Mouse (Mus musculus): ENCODE results near the gene Lhx8. TPM values are rescaled to one million over a fixed set of nuclear protein-coding genes. Genes with fewer than 3 reads are reported as not detected.
A peak's percentile ranks its signal among the peaks of the same experiment; 100 is the strongest.

Lhx8 gene
- polyA plus RNA-seq, 1 experiment, result not detected

DNA sequence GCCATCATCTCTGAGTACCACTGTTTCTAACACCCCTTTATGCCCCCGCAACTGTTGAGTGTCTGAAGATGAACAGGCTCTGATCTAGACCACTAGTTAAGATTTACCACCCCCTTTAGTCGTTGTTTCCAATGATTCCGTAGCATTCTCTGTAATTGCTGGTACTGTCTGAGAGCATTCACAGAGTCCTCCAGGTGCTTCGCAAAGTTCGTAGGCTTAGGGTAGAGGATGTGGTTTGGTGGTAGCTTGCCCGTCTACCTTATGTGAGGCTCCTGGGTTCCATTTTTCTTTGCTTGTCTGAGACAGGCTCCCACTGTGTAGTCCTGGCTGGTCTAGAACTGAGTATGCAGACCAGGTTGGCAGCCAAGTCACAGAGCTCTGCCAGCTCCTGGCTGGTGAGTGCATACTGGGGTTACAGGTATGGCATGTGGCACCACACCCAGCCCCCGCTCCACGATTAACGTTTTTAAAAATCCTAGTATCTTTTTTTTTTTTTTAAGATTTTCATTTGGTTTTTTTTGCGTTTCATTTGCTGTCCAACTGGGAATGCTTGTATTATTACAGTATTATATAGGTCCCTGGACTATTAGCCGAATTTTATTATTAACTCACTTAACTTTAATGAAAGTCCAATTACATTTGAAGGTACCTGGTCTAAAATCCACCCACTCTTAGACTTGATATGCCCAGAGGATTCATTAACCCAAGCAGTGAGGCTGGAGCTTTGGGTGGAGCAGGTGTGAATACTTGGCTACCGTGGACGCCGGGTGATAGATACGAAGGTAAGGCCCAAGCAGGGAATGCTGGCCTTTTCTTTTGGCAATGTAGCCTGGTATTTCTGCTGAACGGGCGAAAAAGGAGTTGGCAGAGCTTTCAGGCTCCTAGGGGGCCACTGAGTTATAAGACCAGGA is 35.3 kb downstream of the Lhx8 start:
- Histone ChIP-seq H3K36me3 (replicated peaks; ENCODE audit: low read length) (no peaks in the 10 kb centered on the region), H3K4me3 (replicated peaks) (no peak overlapping the region), H3K9me3 (peaks cover 17% of the 10 kb centered on the region), H3K4me1 (no peaks in the 10 kb centered on the region), H3K27me3 (replicated peaks) (peaks cover 3% of the 10 kb centered on the region)
- TF ChIP-seq GATA1 (IDR thresholded peaks at IDR 0.05; ENCODE audit: borderline replicate concordance, low read length) (no peak), FLI1 (IDR thresholded peaks at IDR 0.05; ENCODE audit: low read length) (no peak)

- TF ChIP-seq FLI1 (IDR thresholded peaks at IDR 0.05; ENCODE audit: low read length), result no peak
- no peak for TF ChIP-seq GATA1 (IDR thresholded peaks at IDR 0.05; ENCODE audit: borderline replicate concordance, low read length)
Observed at GRCm38 (mm10) chr3:154293839-154294490, 36.5 kb downstream of the Lhx8 start.

DNA sequence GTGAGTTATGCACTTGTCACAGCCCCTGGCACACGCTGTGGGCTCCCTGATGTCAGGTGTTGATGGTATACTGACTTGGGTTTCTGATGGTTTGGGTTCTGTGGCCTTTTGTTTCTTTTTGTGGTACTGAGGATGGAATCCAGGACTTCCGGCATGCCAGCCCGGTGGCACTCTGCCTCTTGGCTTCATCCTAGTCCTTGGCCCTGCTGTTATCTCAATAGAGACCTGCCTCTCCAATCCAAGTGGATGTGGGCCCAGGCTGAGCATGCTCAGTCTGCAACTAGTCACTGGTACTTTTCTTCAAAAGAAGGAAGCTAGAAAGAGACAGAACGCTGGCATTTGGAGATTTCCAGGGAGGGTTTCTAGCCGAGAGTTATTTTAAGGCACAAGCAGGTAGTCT is 38.3 kb downstream of the Lhx8 start:
- peaks cover 6% of the 10 kb centered on the region for H3K9me3 ChIP-seq
- TF ChIP-seq GATA1 (IDR thresholded peaks at IDR 0.05; ENCODE audit: borderline replicate concordance, low read length), result no peak

More at GRCm38 (mm10) chr3:154293839-154294490, 36.5 kb downstream of the Lhx8 start:
- Histone ChIP-seq H3K27me3 (replicated peaks) (peaks cover 3% of the 10 kb centered on the region), H3K36me3 (replicated peaks; ENCODE audit: low read length) (no peaks in the 10 kb centered on the region), H3K9me3 (peaks cover 8% of the 10 kb centered on the region), H3K4me3 (replicated peaks) (no peak overlapping the region), H3K4me1 (no peaks in the 10 kb centered on the region)

DNA sequence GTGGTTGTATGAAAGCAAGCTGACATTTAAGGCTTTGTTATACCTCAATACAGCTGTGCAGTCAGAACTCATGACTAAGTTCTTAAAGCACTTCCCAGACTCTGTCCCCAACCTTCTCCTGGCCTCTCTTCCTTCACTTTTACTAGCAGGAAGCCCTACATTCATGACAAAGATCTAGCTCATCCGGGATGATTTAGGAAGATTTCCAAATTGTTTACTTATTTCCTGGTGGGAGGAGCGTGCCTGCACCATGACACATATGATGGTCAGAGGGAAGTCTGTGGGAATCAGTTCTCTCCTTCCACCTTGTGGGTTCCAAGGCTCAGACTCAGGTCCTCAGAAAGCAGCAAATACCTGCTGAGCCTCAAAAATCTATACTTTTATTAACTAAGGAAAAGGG is 40.1 kb downstream of the Lhx8 start:
- Histone ChIP-seq H3K9me3 (no peaks in the 10 kb centered on the region; the same call in 1 of the 2 replicates), H3K4me1 (peaks cover 4% of the 10 kb centered on the region; the same call in 1 of the 2 replicates), H3K27me3 (replicated peaks) (no peaks in the 10 kb centered on the region), H3K4me3 (replicated peaks) (no peak overlapping the region), H3K36me3 (replicated peaks; ENCODE audit: low read length) (no peaks in the 10 kb centered on the region)
- TF ChIP-seq FLI1 (IDR thresholded peaks at IDR 0.05; ENCODE audit: low read length), result no peak
- TF ChIP-seq GATA1 (IDR thresholded peaks at IDR 0.05; ENCODE audit: borderline replicate concordance, low read length), result no peak

More for the DNA sequence above, 38.3 kb downstream of the Lhx8 start:
- Histone ChIP-seq H3K36me3 (replicated peaks; ENCODE audit: low read length) (no peaks in the 10 kb centered on the region), H3K4me1 (peaks cover 4% of the 10 kb centered on the region; the same call in 1 of the 2 replicates), H3K4me3 (replicated peaks) (no peak overlapping the region), H3K27me3 (replicated peaks) (peaks cover 3% of the 10 kb centered on the region)

- TF ChIP-seq GATA1 (IDR thresholded peaks at IDR 0.05; ENCODE audit: borderline replicate concordance, low read length), result no peak
- no peak for TF ChIP-seq FLI1 (IDR thresholded peaks at IDR 0.05; ENCODE audit: low read length)
- Histone ChIP-seq H3K4me1 (peaks cover 4% of the 10 kb centered on the region; the same call in 1 of the 2 replicates), H3K4me3 (replicated peaks) (peak overlapping the region; percentile 60), H3K9me3 (no peaks in the 10 kb centered on the region; the same call in 1 of the 2 replicates), H3K27me3 (replicated peaks) (no peaks in the 10 kb centered on the region), H3K36me3 (replicated peaks; ENCODE audit: low read length) (no peaks in the 10 kb centered on the region)
Observed at GRCm38 (mm10) chr3:154288429-154289069, 41.9 kb downstream of the Lhx8 start.

GRCm38 (mm10) chr3:154287217-154287616 is 43.2 kb downstream of the Lhx8 start:
- Histone ChIP-seq H3K36me3 (replicated peaks; ENCODE audit: low read length) (no peaks in the 10 kb centered on the region), H3K9me3 (no peaks in the 10 kb centered on the region; the same call in 1 of the 2 replicates), H3K4me1 (peaks cover 4% of the 10 kb centered on the region; the same call in 1 of the 2 replicates), H3K27me3 (replicated peaks) (no peaks in the 10 kb centered on the region), H3K4me3 (replicated peaks) (no peak overlapping the region)
- TF ChIP-seq GATA1 (IDR thresholded peaks at IDR 0.05; ENCODE audit: borderline replicate concordance, low read length) (no peak), FLI1 (IDR thresholded peaks at IDR 0.05; ENCODE audit: low read length) (no peak)

GRCm38 (mm10) chr3:154285351-154285750 is 45.1 kb downstream of the Lhx8 start:
- no peaks in the 10 kb centered on the region for H3K27me3 ChIP-seq (replicated peaks)
- no peaks in the 10 kb centered on the region for H3K36me3 ChIP-seq (replicated peaks; ENCODE audit: low read length)
- H3K9me3 ChIP-seq, result no peaks in the 10 kb centered on the region; the same call in 1 of the 2 replicates
- H3K4me3 ChIP-seq (replicated peaks), result no peak overlapping the region
- TF ChIP-seq FLI1 (IDR thresholded peaks at IDR 0.05; ENCODE audit: low read length), result no peak
- TF ChIP-seq GATA1 (IDR thresholded peaks at IDR 0.05; ENCODE audit: borderline replicate concordance, low read length), result no peak
- H3K4me1 ChIP-seq, result peaks cover 4% of the 10 kb centered on the region; the same call in 1 of the 2 replicates

- Histone ChIP-seq H3K27me3 (replicated peaks) (no peaks in the 10 kb centered on the region), H3K4me3 (replicated peaks) (no peak overlapping the region), H3K4me1 (peaks cover 4% of the 10 kb centered on the region; the same call in 1 of the 2 replicates), H3K9me3 (no peaks in the 10 kb centered on the region; the same call in 1 of the 2 replicates), H3K36me3 (replicated peaks; ENCODE audit: low read length) (no peaks in the 10 kb centered on the region)
- TF ChIP-seq FLI1 (IDR thresholded peaks at IDR 0.05; ENCODE audit: low read length), result no peak
- no peak for TF ChIP-seq GATA1 (IDR thresholded peaks at IDR 0.05; ENCODE audit: borderline replicate concordance, low read length)
Observed at GRCm38 (mm10) chr3:154284260-154284659, 46.2 kb downstream of the Lhx8 start.

GRCm38 (mm10) chr3:154274681-154275080 is 55.8 kb downstream of the Lhx8 start:
- Histone ChIP-seq H3K27me3 (replicated peaks) (peaks cover 7% of the 10 kb centered on the region), H3K36me3 (replicated peaks; ENCODE audit: low read length) (no peaks in the 10 kb centered on the region), H3K9me3 (no peaks in the 10 kb centered on the region), H3K4me3 (replicated peaks) (no peak overlapping the region), H3K4me1 (peaks cover 4% of the 10 kb centered on the region)
- TF ChIP-seq GATA1 (IDR thresholded peaks at IDR 0.05; ENCODE audit: borderline replicate concordance, low read length), result no peak
- no peak for TF ChIP-seq FLI1 (IDR thresholded peaks at IDR 0.05; ENCODE audit: low read length)
